Mouse (Mus musculus): ENCODE data around the gene Katnal1.

Katnal1 gene

DNA sequence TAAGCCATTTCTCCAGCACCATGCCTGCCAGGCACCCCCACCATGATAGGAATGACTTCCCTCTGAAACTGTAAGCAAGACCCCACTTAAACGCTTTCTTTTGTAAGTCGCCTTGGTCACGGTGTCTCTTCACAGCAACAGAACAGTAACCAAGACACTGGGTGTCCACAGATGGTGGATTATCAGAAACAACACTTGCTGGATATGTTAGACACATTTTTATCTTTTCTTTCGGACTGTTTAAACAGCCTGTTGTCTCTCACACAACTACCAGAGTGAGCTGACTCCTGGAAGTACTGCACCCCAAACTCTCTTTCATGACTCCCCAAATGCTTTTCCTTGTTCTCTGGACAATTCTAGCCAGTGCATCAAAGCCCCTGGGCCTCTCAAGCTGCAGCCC lies 38.9 kb downstream of the Katnal1 start:
- in situ Hi-C loops (cut with MboI; ENCODE audit: low sequenced_read_pairs), result no loop called here

DNA sequence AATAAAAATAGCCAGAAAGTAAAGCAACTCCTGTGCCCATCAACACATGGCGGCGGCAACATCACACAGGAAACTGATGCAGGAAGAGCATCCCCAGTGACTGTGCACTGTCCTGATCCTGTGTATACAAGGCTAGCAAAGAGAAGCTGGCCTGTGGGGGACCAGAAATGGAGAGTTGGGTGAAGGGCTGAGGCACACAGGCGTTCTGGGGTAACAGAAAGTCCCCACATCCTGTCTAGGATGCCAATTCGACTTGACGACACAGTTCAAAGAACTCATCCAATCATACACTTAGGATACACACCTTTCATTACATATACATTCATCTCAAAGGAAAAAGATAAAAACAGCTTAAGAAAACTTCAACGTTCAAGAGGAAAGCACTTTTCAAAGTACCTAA lies 41.1 kb downstream of the Katnal1 start:
- in situ Hi-C loops (cut with MboI; ENCODE audit: low sequenced_read_pairs), result no loop called here

DNA sequence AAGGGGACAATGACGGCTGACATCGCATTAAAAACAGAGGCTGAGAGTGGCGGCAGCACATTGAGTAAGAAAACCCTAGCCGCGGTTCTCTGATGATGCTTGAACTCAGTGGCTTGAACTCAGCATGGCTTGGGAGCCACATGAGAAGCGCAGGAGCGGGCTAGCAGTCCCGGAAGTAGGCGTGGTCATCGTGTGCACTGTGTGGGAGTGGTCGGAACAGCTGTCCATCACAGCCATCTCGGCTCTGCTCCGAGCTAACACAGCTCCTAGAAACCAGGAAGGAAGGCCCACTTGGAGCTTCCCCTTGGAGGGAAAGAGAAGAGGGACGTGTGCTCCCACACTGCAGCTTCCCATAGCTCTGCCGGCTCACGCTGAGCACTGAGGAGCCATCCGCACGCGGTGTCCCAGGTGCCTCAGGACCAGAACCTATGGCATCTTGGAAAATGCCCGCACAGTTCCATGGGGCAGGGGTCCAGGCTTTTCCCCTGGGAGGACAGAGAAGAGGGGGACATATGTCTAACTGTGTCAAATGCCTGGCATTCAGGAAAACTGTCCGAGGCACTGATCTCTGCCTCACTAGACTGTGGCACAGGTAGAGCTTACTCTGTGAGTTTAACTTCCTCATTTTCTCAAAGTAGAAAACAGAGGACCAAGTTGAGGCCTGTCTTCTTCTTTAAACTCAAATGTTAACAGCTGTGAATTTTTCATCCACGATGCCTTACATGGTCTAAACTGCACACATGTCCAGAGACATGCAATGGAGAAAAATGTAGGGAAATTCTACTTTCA lies 43.1 kb downstream of the Katnal1 start:
- in situ Hi-C loops (cut with MboI; ENCODE audit: low sequenced_read_pairs), result no loop called here

DNA sequence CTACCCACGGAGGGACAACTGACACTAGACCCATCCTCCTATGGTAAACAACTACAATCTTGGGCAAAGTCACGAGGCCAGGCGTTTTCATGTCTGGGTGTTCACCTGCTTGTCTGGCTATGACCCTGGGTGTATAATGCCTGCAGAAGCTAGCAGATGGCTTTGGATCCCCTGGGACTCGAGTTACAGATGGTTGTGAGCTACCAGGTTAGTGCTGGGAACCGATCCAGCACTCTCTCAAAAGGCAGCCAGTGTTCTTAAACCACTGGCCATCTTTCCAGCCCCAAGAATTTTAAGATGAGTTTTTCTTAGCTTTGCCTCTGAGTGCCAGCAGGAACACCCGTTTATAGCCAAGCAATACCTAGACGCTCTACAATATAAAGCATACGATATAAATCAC lies 45.4 kb downstream of the Katnal1 start:
- in situ Hi-C loops (cut with MboI; ENCODE audit: low sequenced_read_pairs), result no loop called here

DNA sequence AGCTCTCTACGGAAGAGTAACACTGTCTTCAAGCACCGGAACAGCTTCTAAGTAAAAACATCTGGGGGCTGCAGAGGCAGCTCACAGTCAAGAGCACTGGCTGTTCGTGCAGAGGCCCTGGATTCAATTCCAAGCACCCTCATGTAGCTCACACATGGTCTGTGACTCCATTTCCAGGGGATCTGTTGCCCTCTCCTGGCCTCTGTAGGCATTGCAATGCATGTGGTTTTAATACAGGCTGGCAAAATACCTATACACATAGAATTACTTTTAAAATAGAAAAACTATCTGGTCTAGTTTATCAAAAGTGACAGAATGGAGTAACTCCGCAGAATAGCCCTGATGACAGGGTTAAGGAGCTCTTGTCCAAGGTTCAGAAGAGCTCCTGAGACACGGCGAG lies 49.9 kb downstream of the Katnal1 start:
- in situ Hi-C loops (cut with MboI; ENCODE audit: low sequenced_read_pairs), result no loop called here

DNA sequence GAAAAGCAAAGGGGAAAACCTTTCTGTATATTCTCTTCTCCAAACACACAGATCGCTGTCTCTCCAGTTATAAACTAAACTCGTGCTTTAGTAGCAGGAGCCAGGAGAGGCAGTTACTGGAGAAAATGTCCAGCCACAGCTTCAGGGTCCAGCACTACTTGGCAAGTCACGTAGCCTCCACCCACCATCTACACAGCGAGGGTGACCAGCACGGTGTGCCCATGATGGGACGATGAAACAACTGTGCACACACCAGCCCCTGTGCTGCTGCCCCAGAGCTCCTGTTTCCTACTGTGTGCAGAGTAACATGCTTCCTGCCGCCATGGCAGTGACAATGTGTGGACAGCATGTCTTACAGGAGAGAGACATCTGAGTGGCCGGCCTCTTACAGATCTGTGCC lies 56.0 kb downstream of the Katnal1 start:
- in situ Hi-C loops (cut with MboI; ENCODE audit: low sequenced_read_pairs), result no loop called here

DNA sequence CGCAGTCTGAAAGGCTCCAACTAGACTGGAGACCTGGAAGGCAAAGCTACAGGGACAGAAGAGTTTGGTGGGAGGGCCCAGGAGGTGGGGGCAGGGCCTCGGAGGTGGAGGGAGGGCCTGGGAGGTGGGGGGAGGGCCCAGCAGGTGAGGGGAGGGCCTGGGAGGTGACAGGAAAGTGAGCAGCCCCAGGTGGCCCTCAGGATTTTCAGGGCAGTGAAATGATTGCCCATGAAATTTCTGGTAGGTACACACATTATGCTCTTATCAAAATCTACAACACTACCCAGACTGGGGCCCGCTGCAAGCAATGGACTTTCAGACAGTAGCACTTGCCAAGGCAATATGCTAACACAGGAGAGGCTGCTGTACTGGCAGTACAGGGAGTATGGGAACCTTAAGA lies 59.5 kb downstream of the Katnal1 start:
- in situ Hi-C loops (cut with MboI; ENCODE audit: low sequenced_read_pairs), result no loop called here

DNA sequence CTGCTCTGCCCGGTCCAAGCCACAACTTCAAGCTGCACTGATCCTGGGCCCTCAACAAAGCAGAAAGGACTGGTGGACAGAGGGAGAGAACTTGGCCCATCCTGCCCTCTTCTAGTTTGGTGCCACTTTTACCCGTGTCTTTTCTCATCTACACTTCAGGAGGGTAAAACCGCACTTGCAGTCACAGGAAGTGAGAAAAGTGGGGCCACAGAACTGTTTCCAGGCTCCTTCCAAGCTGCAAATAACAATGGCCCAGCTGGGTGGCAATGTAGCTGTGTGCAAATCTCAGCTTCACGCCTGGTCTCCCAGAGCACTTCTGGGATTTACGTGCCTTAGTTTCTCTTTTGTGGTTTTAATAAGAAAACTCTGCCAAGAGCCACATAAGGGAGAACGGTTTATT lies 61.4 kb downstream of the Katnal1 start:
- in situ Hi-C loops (cut with MboI; ENCODE audit: low sequenced_read_pairs), result no loop called here

DNA sequence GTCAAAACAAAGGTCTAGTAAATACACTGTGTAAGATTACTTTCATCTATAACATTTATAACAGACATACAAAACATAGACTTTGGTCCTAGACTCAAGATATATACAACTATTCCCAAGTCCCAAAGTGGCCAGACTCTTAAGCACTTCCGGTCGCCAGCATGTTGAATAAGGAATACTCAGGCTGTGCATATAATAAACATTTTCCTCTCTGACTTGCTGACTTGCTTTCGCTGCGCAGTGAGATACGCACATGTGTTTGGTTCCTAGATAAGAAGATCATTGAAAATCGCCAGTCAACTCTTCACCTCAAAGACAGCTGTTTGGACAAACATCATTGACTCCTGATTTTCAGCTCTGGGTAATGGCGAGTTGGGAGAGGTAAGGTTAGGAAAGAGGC lies 61.9 kb downstream of the Katnal1 start:
- in situ Hi-C loops (cut with MboI; ENCODE audit: low sequenced_read_pairs), result no loop called here

DNA sequence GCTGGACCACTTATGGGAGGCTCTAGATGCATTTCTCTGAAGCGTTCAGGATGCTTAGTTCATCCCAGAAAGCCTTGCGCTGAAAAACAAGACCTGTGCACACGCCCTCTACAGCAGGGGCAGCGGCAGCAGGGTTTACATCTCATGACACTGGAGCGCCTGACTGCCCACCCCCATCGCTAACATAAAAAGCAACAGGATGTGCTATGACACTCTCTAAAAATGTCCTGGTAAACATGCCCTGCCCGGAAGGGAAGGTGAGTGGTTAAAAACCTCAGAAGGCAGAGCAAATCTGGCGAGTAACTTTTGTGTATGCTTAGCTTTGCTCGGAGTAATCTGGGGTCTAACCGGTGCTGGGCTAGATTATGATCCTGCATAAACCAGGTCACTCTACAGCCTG lies 62.5 kb downstream of the Katnal1 start:
- in situ Hi-C loops (cut with MboI; ENCODE audit: low sequenced_read_pairs), result no loop called here

DNA sequence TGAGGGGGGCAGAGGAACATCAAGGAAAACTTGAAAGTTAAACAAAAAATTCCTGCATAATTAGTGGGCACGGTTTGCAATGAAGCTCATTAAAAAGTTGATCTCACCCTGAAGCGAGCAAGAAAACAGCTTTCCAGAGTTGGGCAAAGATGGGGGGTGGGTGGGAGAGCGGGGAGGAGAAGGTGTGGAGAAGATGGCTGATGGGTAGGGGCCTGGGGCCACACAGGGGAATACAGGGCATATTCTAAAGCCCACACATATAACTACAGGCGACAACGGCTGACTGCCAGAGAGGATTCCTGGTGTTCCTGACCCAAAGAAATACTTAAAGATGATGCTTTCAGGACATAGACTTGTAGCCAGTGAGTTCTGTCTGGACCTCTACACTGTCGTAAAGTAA lies 65.7 kb downstream of the Katnal1 start:
- in situ Hi-C loops (cut with MboI; ENCODE audit: low sequenced_read_pairs), result no loop called here

DNA sequence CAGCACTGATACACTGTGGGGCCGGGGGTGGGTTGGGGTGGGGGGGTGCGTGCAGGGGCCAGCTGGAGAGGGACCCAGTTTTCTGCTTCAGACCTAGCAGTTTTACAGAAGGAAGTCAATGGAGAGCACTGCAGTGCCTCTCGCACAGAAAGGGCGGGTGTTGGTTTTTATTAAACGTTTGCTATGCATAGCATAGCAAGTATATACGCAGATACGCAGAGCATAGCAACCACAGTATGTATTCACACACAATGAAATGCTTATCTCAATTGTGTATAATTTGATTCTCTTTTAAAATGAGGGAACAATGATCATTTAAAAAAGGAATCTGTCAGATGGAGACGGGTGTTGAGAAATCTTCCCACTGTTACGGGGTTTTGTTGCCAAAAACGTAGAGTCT lies 66.3 kb downstream of the Katnal1 start:
- in situ Hi-C loops (cut with MboI; ENCODE audit: low sequenced_read_pairs), result no loop called here

DNA sequence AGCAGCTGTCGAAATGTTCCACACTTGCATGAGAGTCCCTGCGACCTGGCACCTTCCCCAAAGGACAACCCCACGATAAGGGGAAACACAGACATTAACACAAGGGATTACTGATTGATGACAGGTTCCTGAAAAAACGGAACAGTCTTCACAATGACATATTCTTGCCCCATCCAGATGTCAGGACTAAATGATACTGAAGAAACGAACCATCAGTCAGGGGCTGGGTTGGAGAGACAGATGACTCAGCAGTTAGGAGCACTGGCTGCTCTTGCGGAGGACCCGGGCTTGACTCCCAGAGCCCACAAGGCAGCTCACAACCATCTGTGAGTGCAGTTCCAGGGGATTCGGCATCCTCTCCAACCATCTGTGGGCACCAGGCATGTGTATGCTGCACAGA lies 67.0 kb downstream of the Katnal1 start:
- in situ Hi-C loops (cut with MboI; ENCODE audit: low sequenced_read_pairs), result no loop called here

DNA sequence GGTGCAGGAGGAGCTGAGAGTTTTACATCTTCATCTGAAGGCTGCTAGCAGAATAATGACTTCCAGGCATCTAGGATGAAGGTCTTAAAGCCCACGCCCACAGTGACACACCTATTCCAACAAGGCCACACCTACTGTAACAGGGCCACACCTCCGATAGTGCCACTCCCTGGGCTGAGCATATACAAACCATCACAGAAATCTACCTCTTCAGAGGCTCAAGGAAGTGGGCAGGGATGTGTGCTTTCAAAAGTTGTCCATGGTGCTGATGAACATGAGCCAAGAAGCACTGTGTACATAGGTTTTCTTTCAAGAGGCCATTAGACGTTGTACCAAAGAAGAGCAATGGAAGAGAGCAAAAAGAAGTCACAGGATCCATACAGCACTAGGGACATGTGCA lies 71.6 kb downstream of the Katnal1 start:
- in situ Hi-C loops (cut with MboI; ENCODE audit: low sequenced_read_pairs), result no loop called here

DNA sequence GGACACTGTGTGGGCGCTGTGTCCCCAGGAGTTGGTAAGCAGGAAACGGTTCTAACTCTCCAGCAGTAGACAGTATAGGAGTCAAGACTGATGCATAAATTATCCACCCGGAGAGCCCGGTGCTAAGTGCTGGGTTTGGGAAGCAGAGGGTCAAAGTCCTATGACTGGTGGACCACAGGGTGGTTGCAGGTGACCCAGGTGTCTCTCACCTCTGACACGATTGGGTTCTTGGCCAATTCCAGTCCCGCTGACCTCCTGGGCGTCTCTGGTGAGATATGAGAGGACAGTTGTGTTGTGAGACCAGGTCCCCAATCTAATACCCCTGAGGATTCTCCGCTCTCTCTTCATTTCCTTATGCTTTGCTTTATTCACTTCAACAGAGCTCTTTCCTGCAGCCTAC lies 74.1 kb downstream of the Katnal1 start:
- in situ Hi-C loops (cut with MboI; ENCODE audit: low sequenced_read_pairs), result no loop called here

DNA sequence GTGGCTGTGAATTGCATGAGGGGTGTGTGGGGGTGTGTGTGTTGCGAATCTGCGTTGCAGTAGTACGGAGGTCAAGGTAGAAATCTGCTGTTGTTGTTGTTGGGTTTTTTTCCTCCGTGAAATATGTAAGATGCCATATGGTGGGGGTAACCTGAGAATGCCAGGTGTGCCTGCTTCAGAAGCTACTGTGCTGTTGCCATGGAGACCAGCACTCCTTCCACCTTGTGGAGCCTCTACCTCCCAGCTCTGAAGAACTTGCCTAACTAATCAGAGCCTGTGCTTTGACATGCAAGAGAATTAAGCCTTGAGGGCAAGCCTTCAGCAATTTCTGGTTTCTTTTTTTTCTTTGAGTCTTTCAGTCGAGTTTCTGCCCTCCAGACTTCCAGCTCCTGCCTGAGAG lies 75.0 kb downstream of the Katnal1 start:
- in situ Hi-C loops (cut with MboI; ENCODE audit: low sequenced_read_pairs), result no loop called here

DNA sequence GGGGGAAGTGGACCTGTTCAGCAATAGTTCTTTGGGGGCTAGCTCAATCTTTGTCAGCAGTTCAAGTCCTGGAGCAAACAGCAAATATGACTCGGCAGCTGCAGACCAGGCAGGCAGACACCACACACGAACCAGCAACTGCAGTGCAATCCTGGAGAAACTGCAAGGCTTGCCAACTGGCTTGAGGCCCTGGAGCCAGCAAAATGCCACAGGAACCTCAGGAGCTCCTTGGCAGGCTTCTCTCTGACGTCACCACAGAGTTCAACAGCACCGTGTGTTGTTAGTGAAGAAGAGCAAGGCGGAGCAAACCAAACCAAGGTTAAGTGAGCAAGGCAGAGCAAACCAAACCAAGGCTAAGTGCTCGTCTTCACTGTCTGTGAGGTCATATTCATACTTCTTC lies 79.6 kb downstream of the Katnal1 start:
- in situ Hi-C loops (cut with MboI; ENCODE audit: low sequenced_read_pairs), result no loop called here

DNA sequence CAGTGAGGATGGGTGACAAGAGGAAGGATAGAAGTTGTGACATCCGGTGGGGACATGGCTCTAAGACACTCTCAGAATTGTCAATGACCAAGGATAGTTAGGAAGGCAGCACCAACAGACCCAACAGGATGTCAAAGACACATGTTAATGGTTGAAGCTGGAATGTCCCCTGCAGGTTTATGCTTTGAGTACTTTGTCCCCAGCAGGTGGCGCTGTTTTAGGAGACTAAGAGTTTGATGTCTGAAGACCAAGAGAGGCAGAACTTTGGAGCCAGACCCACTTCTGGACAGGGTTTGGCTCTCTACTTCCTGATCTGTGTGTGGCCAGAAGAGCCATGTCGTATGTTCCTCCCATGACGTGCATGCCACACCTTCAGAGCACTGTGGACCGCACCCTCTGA lies 82.1 kb downstream of the Katnal1 start:
- in situ Hi-C loops (cut with MboI; ENCODE audit: low sequenced_read_pairs), result no loop called here

DNA sequence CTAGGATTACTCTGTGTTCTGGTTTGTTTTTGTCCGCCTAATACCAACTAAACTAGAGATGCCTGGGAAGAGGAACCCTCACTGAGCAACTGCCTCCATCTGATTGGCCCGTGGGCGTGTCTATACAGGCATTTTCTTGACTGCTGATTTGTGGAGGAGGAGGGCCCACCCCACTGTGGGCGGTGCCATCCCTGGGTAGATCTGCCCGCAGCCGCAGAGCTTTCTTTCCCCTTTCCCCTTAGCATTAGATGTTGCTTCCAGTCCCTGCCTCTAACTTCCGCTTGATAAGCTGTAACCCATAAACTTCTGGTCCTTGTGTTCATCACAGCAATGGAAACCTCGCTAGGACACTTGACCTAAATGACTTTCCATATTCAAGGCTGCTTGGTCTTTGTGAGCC lies 92.1 kb downstream of the Katnal1 start:
- in situ Hi-C loops (cut with MboI; ENCODE audit: low sequenced_read_pairs), result no loop called here

DNA sequence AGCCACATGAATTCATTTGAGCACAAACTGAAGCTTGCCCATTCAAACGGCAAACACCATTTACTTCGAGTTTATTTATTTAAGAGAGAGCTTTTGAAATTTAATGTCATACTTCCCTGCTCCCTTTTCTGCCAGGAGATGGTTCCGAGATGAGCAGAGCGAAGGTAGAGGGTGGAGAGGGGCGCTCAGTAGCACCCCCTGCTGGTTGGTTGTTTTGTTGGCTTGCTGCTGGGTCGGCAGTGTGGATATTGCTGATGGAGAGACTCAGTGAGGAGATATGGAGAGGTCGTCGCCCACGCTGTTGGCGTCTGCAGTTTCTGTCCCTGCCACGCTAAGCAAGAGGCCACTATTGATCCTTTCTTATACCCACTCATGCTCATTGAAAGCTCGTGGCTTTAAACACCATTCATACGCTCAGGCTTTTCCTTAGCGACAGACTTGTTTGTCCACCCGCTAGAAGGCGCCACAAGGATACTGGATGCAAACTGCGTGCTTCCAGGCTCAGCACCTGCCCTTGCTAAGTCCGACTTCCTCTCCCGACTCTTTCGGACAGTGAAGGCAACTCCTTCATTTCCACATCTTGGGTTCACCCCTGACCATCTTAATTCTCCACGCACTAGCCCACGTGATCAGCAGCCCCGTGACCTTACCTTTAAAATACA lies 97.4 kb downstream of the Katnal1 start:
- in situ Hi-C loops (cut with MboI; ENCODE audit: low sequenced_read_pairs), result no loop called here

DNA sequence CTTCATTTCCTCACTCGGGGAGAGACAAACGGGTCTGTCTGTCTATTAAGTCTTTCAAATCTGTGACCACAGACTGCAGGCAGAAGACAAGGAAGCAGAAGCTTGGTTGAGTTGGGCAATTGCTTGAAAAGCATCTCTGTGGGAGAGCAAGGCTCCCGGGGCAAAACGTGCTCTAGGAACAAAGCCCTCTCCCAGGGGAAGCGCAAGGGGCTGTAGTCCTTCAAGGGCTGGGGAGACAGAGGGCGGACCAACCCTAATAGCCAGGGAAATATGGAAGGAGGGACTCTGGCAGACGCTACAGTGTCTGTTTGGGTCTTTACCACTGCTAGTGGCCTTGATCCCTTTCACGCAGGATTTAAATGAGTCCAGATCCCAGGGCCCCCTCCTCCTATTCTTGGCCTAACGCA lies 98.0 kb downstream of the Katnal1 start:
- in situ Hi-C loops (cut with MboI; ENCODE audit: low sequenced_read_pairs), result no loop called here

DNA sequence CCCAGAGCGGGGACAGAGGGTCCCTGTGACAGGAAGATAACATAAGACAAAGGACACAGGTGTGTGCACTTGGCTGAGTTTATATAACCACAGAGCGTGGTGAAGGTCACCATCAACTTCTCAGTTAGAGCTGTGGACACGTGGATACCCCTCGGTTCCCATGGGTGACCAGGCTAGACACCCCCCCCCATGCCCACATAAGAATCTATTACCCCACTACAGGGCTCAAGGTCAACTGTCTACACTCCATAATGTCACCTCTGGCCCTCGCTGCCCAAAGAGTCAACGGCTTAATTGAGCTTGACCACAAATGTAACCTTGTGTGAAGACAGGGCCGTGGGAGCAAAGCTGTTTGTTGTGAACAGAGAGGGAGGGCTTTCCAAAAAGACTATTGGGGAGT lies 103.4 kb downstream of the Katnal1 start:
- in situ Hi-C loops (cut with MboI; ENCODE audit: low sequenced_read_pairs), result no loop called here

DNA sequence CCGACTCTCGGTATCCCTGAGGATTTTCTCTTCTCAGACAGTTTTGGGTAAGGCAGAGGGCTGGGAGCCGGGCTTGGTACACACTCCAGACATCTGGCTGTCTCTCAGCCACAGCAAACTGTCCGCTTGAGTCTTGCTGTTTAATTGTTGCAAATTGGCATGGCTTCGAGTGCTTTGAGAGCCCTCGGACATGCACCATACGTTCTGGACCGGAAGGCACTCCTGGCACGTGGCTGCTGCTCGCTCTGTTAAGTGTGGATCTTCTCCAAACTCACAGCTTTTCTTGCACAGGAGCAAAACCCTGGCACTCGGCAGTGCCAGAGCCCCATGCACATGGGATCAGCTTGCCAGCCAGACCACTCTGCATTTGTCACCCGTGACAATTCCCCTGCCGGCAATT lies 106.3 kb downstream of the Katnal1 start:
- in situ Hi-C loops (cut with MboI; ENCODE audit: low sequenced_read_pairs), result loop anchor here (25.0 kb wide), 1 partner anchor 515 kb away; no protein-coding TSS in a partner anchor

Measured in CH12F3 (cell line).